Mouse (Mus musculus) kidney, postnatal 0 days (tissue): ENCODE results near the gene Mchr1. TPM values are rescaled to one million over a fixed set of nuclear protein-coding genes. Genes with fewer than 3 reads are reported as not detected.
A peak's percentile ranks its signal among the peaks of the same experiment; 100 is the strongest.
"Not testable (repeated sequence)": the region's sequence is repeated elsewhere in the genome, so short reads cannot be mapped to it uniquely, and the experiment has no call there.

Experiments
- ATAC-seq: fragments of 200-750 bp; cut with Nextera tagmentation; replicated peaks from 2 replicates; pipeline ENCODE4 v1.8.0; 2017; ENCODE audit warnings: low read depth, moderate number of reproducible peaks, moderate TSS enrichment, moderate library complexity; ENCODE audit not compliant: low FRiP score
- DNase-seq: peaks from one replicate; pipeline ENCODE4 v3.0.0-alpha.2; 2016; ENCODE audit warnings: low spot score
- H3K27ac ChIP-seq: fragments of 300-500 bp; sonication (generic); 2 replicates; pipeline ENCODE4 v1.5.1; 2014; ENCODE audit warnings: mild to moderate bottlenecking
- H3K27me3 ChIP-seq: fragments of 300-500 bp; sonication (generic); 2 replicates; pipeline ENCODE4 v1.6.1; 2014; ENCODE audit warnings: low read length, mixed read lengths; ENCODE audit not compliant: insufficient read depth
- H3K36me3 ChIP-seq: fragments of 300-500 bp; sonication (generic); 2 replicates; pipeline ENCODE4 v1.6.1; 2014; ENCODE audit warnings: low read length, mixed read lengths; ENCODE audit not compliant: insufficient read depth
- H3K4me1 ChIP-seq: fragments of 300-500 bp; sonication (generic); replicated peaks from 2 replicates; pipeline ENCODE4 v1.6.1; 2014; ENCODE audit warnings: antibody characterized with exemption, low read length, mixed read lengths; ENCODE audit not compliant: insufficient read depth
- H3K4me2 ChIP-seq: fragments of 300-500 bp; sonication (generic); 2 replicates; pipeline ENCODE4 v1.6.1; 2014; ENCODE audit warnings: mild to moderate bottlenecking, low read length, moderate library complexity, mixed read lengths
- H3K4me3 ChIP-seq: fragments of 300-500 bp; sonication (generic); replicated peaks from 2 replicates; pipeline ENCODE4 v1.5.1; 2014; ENCODE audit warnings: low read depth, low read length
- H3K9ac ChIP-seq: fragments of 300-500 bp; sonication (generic); 2 replicates; pipeline ENCODE4 v1.6.1; 2014; ENCODE audit warnings: low read depth, low read length
- H3K9me3 ChIP-seq: fragments of 300-500 bp; sonication (generic); replicated peaks from 2 replicates; pipeline ENCODE4 v1.6.1; 2016; ENCODE audit warnings: low read length, inconsistent platforms, mixed read lengths
- CTCF ChIP-seq: IDR thresholded peaks from 2 replicates; pipeline ENCODE4 v1.5.1; 2016; ENCODE audit warnings: antibody characterized with exemption, low read depth, mild to moderate bottlenecking, moderate library complexity
- WGBS: fragments of 180-500 bp; shearing (Covaris S2); extraction: QIAGEN DNeasy Blood & Tissue Kit; methylation state at CpG from one replicate; pipeline ENCODE4 v1.1.7; 2014; 5-methylcytosine and 5-hydroxymethylcytosine counted together
- polyA plus RNA-seq: library from polyadenylated mRNA; unstranded; fragments of >200 nt; fragmentation: Nextera tagmentation; extraction: Ambion mirVana; gene quantifications from 2 replicates; pipeline ENCODE4 v1.2.1, GENCODE M21; 2015

Mchr1 gene
- polyA plus RNA-seq, 1 experiment from 2014 or later = 0.78 TPM

DNA sequence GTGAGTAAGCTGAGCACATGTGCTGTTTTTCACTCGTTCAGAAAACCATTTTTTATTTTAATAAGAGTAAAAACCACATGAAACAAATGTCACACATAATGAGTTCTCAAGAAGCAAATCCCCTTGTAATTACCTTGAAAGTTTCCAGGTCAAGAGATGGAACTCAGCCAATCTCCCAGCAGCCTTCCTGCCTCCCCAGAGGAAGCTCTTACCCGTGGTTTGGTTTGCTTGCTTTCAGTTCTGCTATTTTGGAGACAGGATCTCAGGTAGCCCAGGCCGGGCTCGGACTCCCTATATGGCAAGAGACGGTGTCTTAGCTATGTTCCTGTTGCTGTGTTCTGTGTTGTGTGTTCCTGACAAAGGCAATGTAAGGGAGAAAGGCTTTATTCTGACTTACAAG is 24.8 kb upstream of the Mchr1 start:
- 65% methylated on average over 5 of the region's 5 CpGs for WGBS
- Histone ChIP-seq H3K4me1 (no peaks in the 10 kb centered on the region), H3K9me3 (no peaks in the 10 kb centered on the region), H3K4me3 (no peak overlapping the region), H3K27ac (no peak overlapping the region), H3K36me3 (no peaks in the 10 kb centered on the region), H3K9ac (no peak overlapping the region), H3K4me2 (no peak overlapping the region), H3K27me3 (no peaks in the 10 kb centered on the region)
- no peak for TF ChIP-seq CTCF
- no peak for DNase-seq
- no peak for ATAC-seq

DNA sequence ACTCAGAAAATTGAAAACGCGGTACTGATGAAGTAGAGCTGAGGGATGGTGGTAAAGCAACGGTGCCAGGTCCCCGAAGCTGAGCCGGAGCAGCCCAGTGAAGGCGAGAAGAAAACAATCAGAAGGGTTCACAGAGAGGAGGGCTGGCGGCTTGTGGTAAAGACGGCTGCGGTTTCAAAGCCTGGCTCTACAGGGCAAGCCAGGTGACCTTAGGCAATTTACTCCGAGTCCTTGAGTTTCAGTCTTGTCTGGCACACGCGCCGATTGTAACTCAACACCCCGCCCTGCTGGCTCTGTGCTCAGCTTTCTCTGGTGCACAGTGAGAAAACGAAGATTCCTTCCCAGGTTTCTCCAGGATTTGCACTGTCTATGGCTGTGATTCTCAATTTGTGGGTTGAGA is 22.3 kb upstream of the Mchr1 start:
- Histone ChIP-seq H3K27me3 (no peaks in the 10 kb centered on the region), H3K27ac (no peak overlapping the region), H3K4me2 (peak overlapping the region; percentile 32; the same call in 1 of the 2 replicates), H3K4me3 (no peak overlapping the region), H3K4me1 (no peaks in the 10 kb centered on the region), H3K9ac (no peak overlapping the region), H3K9me3 (no peaks in the 10 kb centered on the region), H3K36me3 (no peaks in the 10 kb centered on the region)
- no peak; the same call in 1 of the 2 replicates for TF ChIP-seq CTCF
- ATAC-seq (no peak; the same call in 1 of the 2 replicates), DNase-seq (peak; percentile 85)
- WGBS = 19% methylated on average over 15 of the region's 15 CpGs

DNA sequence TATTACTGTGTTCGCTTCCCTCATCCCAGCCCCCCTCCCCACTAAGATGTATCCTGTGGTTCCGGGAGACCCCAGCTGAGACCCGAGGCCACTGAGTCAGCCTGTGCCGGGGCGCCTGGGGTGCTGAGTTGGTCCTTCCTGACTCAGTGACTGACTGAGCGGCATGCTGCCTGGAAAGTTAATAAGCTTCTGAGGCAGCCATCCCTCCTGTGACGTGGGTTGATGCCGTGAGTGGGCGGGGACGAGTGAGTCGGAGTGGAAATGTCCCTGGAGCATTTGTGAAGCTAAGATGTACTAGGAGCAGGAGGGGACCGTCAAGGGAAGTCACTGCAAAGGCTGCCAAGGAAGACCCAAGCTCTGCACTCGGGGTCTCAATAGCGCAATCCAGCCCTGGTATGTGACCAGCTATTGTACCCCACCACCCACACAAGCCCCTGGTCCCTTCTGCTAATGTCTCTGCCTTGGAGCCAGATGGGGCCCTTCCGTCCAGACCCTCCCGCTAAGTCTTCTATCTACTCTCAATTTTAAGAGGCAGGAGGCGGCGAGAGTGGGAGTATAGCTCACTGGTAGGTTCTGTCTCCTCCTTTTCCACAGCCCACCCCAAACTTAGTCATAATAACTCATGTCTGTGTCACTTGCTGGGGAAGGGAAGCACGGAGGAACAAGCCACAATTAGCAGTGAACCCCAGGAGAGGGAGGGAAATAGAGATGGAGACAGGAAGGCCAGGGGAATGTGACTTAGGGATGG is 18.2 kb upstream of the Mchr1 start:
- ATAC-seq (no peak), DNase-seq (no peak)
- Histone ChIP-seq H3K27me3 (no peaks in the 10 kb centered on the region), H3K27ac (no peak overlapping the region), H3K36me3 (no peaks in the 10 kb centered on the region), H3K4me2 (no peak overlapping the region), H3K9ac (no peak overlapping the region), H3K9me3 (no peaks in the 10 kb centered on the region), H3K4me3 (no peak overlapping the region), H3K4me1 (no peaks in the 10 kb centered on the region)
- no peak for TF ChIP-seq CTCF
- 57% methylated on average over 19 of the region's 19 CpGs for WGBS

DNA sequence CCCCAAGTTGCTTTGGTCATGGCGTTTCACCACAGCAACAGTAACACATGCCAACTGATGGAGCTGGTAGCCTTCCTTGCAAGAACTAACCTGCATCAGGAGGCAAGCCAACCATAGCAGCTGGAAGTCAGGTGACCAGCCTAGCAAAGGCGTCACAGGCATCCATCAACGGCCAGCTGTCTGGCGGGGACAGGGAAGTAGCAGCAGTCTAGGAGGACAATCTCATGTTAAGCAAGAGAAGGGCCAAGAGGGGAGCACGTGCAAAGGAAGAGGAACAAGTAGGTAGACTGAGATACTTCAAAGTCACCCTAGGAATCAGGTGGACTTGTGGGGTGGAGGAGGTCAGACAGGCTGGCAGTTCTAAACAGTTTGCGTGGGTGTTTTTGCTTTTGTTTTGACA is 16.2 kb upstream of the Mchr1 start:
- Histone ChIP-seq H3K27me3 (no peaks in the 10 kb centered on the region), H3K9me3 (no peaks in the 10 kb centered on the region), H3K4me2 (no peak overlapping the region), H3K27ac (no peak overlapping the region), H3K9ac (no peak overlapping the region), H3K4me3 (no peak overlapping the region), H3K4me1 (no peaks in the 10 kb centered on the region), H3K36me3 (no peaks in the 10 kb centered on the region)
- no peak for TF ChIP-seq CTCF
- ATAC-seq (no peak), DNase-seq (no peak)
- 57% methylated on average over 6 of the region's 6 CpGs for WGBS

DNA sequence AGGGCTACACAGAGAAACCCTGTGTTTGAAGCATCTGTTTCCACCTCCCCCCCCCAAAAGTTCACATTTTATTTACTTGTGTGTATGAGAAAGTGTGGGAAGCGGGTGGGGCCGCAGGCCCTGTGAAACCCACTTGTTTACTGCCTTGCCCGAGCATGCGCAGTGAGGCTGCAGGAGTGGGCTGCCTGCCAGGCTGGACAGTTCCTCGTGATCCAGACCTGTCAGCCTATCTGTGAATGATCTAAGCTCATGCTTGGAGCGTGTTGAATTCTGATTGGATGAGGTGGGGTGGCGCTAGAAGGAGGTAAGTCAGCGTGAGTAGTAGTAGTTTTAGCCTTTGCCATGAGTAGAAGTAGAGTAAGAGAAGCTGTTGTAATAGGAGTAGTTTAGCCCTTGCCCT is 15.2 kb upstream of the Mchr1 start:
- not testable (repeated sequence) for H3K27ac ChIP-seq, ATAC-seq, DNase-seq

DNA sequence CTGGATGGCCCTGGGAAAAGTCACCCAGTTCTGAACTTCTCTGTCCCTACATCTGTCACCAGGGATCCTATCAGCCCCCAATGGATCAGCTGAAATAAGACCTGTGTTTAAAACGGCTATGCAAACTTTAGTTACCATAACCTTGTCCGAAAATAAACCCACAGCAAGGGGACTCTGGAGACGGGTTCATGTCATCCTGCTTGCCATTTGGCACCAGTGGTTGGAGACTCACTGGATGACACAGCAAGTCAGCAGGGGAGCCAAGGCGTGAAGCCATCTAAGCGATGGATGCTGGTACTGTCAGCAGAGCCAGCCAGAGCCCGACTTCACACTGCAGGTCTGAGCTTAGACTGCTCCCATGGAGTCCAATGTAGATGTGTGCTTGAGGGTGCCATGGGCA is 13.9 kb upstream of the Mchr1 start:
- no peak for TF ChIP-seq CTCF
- Histone ChIP-seq H3K4me3 (no peak overlapping the region), H3K4me1 (no peaks in the 10 kb centered on the region), H3K27ac (no peak overlapping the region), H3K27me3 (no peaks in the 10 kb centered on the region), H3K9me3 (no peaks in the 10 kb centered on the region), H3K36me3 (no peaks in the 10 kb centered on the region), H3K4me2 (no peak overlapping the region), H3K9ac (no peak overlapping the region)
- 54% methylated on average over 6 of the region's 6 CpGs for WGBS
- DNase-seq (no peak), ATAC-seq (no peak)

More for the DNA sequence above, 15.2 kb upstream of the Mchr1 start:
- H3K9ac ChIP-seq, H3K4me2 ChIP-seq, H3K9me3 ChIP-seq, H3K27me3 ChIP-seq, H3K4me3 ChIP-seq, H3K36me3 ChIP-seq, H3K4me1 ChIP-seq: not testable (repeated sequence)
- WGBS = 74% methylated on average over 8 of the region's 8 CpGs

DNA sequence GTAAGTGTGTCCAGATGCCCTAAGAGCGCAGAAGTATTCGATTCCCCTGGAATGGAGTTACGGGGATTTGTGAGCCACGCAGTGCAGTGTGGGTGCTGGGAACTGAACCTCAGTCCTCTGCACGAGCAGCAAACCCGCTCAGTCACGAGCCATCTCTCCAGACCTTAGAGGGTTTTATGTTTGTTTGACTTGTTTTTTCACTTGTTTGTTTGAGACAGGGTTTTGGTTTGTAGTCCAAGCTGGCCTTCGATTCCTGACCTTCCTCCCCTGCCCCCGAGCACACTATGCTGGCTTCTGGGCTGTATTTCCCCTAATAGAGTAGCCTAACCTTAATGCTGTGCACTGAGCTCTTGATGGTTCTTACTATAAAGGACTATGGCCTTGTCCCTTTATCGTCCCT is 10.3 kb upstream of the Mchr1 start:
- Histone ChIP-seq H3K9ac (no peak overlapping the region), H3K4me2 (no peak overlapping the region), H3K4me1 (no peaks in the 10 kb centered on the region), H3K27ac (no peak overlapping the region), H3K36me3 (no peaks in the 10 kb centered on the region), H3K4me3 (no peak overlapping the region), H3K9me3 (no peaks in the 10 kb centered on the region), H3K27me3 (no peaks in the 10 kb centered on the region)
- TF ChIP-seq CTCF = no peak
- WGBS = 84% methylated on average over 10 of the region's 10 CpGs
- no peak for DNase-seq
- ATAC-seq = no peak
